Mouse (Mus musculus): Measurements from ENCODE around the gene Evl. TPM values are rescaled to one million over a fixed set of nuclear protein-coding genes. Genes with fewer than 3 reads are reported as not detected.

Gene Evl
- polyA plus RNA-seq, 1 experiment from 2014 or later, result 57.9 TPM

DNA sequence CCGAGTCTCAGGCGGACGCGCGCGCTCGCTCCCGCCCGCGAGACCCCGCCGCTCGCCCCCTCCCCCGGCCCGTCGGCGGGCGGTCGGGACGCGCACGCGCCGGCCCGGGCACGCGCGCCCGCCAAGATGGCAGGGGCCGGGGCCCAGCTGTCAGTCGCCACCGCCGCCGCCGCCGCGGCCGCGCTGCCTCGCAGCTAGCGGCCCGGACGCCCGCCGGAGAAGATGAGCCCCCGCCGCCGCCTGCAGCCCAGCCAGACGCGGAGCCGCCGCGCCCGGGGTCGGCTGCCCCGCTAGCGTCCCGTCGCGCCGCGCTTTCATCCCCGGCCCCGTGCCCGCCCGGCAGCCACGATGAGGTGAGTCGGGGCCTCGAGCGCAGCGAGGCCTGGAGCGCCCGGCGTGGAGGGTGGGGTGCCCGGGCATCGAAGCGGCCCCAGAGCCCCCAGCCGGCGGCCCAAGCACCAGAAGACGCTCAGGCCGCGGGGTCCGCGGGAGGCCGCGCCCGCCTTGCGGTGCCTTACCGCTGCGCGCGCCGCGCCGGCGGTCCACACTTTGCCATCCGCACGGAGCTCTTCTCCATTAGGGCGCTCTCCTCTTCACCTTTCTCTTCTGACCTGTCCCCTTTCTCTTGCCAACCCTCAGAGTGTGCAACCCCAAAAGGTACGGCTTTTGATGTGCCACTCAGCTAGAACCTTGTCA is 489 bp downstream of the Evl start:
- ATAC-seq (ENCODE audit: insufficient number of reproducible peaks, insufficient read depth, low FRiP score, low read depth), result peak; percentile 64
- H3K4me3 ChIP-seq (ENCODE audit: control insufficient read depth in 1 of 2, insufficient read depth in 1 of 2, low read depth in 1 of 2, low read length in 2 of 2), result peak overlapping the region; percentile 94 to 100
- H3K9ac ChIP-seq (ENCODE audit: low read length), result peak overlapping the region; percentile 95
- no peaks in the 10 kb centered on the region for H3K36me3 ChIP-seq (ENCODE audit: control insufficient read depth, insufficient read depth, low read length)
- under 1% methylated on average over 80 of the region's 100 CpGs for WGBS
- peak overlapping the region; percentile 39 to 75 for H3K27ac ChIP-seq (replicated peaks in 1 of 2; ENCODE audit: control insufficient read depth in 1 of 2, insufficient read depth in 1 of 2, low read depth in 2 of 2, low read length in 2 of 2)
- no peaks in the 10 kb centered on the region for H3K9me3 ChIP-seq (ENCODE audit: control insufficient read depth, low read length)
- H3K4me2 ChIP-seq (ENCODE audit: low read length), result peak overlapping the region; percentile 84
- H3K4me1 ChIP-seq (ENCODE audit: control insufficient read depth in 2 of 2, insufficient read depth in 2 of 2, low read length in 2 of 2), result peaks cover 18 to 36% of the 10 kb centered on the region in 2 experiments
- H3K27me3 ChIP-seq (ENCODE audit: control insufficient read depth, insufficient read depth, low read length), result no peaks in the 10 kb centered on the region

DNA sequence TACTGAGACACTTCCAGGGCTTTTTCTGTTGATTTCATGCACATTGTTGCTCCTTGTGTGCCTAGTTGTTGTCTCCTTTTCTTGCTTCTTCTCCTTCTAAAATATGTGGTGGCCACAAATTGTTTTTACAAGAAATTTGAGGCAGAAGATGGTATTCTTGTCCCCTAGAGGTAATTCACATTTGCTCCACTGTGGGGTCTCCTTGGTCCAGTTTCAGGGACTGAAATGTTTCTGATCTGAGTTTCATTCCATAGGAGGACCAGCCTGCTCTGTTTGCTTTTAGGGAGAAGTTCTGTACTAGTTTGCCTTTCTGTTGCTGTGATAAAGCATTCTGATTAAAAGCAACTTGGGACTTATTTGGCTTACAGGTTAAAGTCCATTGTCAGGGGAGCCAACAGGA is 3.7 kb downstream of the Evl start:
- Histone ChIP-seq H3K4me3 (ENCODE audit: control insufficient read depth in 1 of 2, insufficient read depth in 1 of 2, low read depth in 1 of 2, low read length in 2 of 2) (no peak overlapping the region), H3K9ac (ENCODE audit: low read length) (no peak overlapping the region), H3K27me3 (ENCODE audit: control insufficient read depth, insufficient read depth, low read length) (no peaks in the 10 kb centered on the region), H3K27ac (replicated peaks in 1 of 2; ENCODE audit: control insufficient read depth in 1 of 2, insufficient read depth in 1 of 2, low read depth in 2 of 2, low read length in 2 of 2) (no peak overlapping the region), H3K9me3 (ENCODE audit: control insufficient read depth, low read length) (no peaks in the 10 kb centered on the region), H3K36me3 (ENCODE audit: control insufficient read depth, insufficient read depth, low read length) (0 out of 2 replicates have a peak, but pooled peaks cover 3% of the 10 kb centered on the region), H3K4me2 (ENCODE audit: low read length) (no peak overlapping the region), H3K4me1 (ENCODE audit: control insufficient read depth in 2 of 2, insufficient read depth in 2 of 2, low read length in 2 of 2) (peaks cover 10 to 30% of the 10 kb centered on the region in 2 experiments)
- no peak for ATAC-seq (ENCODE audit: insufficient number of reproducible peaks, insufficient read depth, low FRiP score, low read depth)

DNA sequence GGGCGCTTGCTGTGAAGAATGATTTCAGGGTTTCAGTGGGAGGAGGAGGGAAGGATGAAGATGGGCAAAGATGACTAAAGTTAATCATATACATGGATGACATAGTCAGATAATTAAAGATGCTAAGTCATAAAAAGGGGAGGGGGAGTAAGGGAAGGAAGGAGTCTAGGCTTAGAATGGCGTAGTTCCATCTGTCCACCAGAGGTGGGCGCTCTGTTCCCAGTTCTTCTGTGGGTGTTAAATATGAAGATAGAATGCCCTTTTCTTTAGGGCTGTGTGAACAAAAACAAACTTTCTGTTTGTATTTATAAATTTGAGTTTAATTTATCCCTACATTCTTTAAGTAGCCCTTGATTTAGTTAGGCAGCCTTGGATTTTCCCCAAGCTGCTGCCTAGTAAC is 8.7 kb downstream of the Evl start:
- H3K9me3 ChIP-seq (ENCODE audit: control insufficient read depth, low read length), result no peaks in the 10 kb centered on the region
- no peaks in the 10 kb centered on the region for H3K27me3 ChIP-seq (ENCODE audit: control insufficient read depth, insufficient read depth, low read length)
- H3K4me2 ChIP-seq (ENCODE audit: low read length), result no peak overlapping the region
- H3K27ac ChIP-seq (replicated peaks in 1 of 2; ENCODE audit: control insufficient read depth in 1 of 2, insufficient read depth in 1 of 2, low read depth in 2 of 2, low read length in 2 of 2), result no peak overlapping the region
- ATAC-seq (ENCODE audit: insufficient number of reproducible peaks, insufficient read depth, low FRiP score, low read depth), result no peak
- 77% methylated on average over 3 of the region's 3 CpGs for WGBS
- peaks cover 2 to 4% of the 10 kb centered on the region in 2 experiments; a peak in 1 of 4 replicates for H3K4me1 ChIP-seq (ENCODE audit: control insufficient read depth in 2 of 2, insufficient read depth in 2 of 2, low read length in 2 of 2)
- no peak overlapping the region for H3K4me3 ChIP-seq (ENCODE audit: control insufficient read depth in 1 of 2, insufficient read depth in 1 of 2, low read depth in 1 of 2, low read length in 2 of 2)
- no peak overlapping the region for H3K9ac ChIP-seq (ENCODE audit: low read length)
- H3K36me3 ChIP-seq (ENCODE audit: control insufficient read depth, insufficient read depth, low read length), result 0 out of 2 replicates have a peak, but pooled peaks cover 3% of the 10 kb centered on the region

DNA sequence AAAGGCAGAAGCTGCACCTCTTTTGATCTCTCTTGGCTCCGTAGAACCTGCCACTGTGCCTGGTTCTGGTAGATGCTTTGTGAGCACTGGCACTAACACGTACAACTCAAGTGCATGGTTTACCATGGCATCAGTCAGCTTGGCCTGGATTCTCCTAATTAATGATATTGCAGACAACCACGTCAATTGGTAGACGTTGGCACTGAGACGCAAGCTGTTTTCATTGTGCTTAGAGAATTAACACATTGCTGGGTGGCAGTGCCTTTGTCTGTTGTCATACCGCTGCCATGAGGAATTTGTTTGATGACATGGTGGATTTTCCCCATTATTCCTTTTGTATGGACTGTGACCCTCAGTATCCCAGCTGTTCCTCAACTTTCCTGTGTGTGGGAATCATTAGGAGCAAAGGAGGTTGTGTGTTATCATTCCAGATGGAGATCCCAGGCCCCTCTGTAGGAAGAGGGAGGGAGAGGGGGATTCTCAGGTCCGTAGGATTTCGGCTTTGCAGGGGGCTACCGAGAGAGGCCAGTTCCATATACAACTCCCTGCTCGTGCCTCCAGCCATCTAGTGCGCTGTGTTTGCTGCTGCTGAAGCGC is 10.5 kb downstream of the Evl start:
- WGBS, result 87% methylated on average over 12 of the region's 12 CpGs
- no peak for ATAC-seq (ENCODE audit: insufficient number of reproducible peaks, insufficient read depth, low FRiP score, low read depth)
- Histone ChIP-seq H3K9me3 (ENCODE audit: control insufficient read depth, low read length) (no peaks in the 10 kb centered on the region), H3K4me3 (ENCODE audit: control insufficient read depth in 1 of 2, insufficient read depth in 1 of 2, low read depth in 1 of 2, low read length in 2 of 2) (no peak overlapping the region), H3K4me1 (ENCODE audit: control insufficient read depth in 2 of 2, insufficient read depth in 2 of 2, low read length in 2 of 2) (no peaks in the 10 kb centered on the region), H3K27me3 (ENCODE audit: control insufficient read depth, insufficient read depth, low read length) (no peaks in the 10 kb centered on the region), H3K27ac (replicated peaks in 1 of 2; ENCODE audit: control insufficient read depth in 1 of 2, insufficient read depth in 1 of 2, low read depth in 2 of 2, low read length in 2 of 2) (no peak overlapping the region), H3K4me2 (ENCODE audit: low read length) (no peak overlapping the region), H3K36me3 (ENCODE audit: control insufficient read depth, insufficient read depth, low read length) (0 out of 2 replicates have a peak, but pooled peaks cover 3% of the 10 kb centered on the region), H3K9ac (ENCODE audit: low read length) (no peak overlapping the region)

DNA sequence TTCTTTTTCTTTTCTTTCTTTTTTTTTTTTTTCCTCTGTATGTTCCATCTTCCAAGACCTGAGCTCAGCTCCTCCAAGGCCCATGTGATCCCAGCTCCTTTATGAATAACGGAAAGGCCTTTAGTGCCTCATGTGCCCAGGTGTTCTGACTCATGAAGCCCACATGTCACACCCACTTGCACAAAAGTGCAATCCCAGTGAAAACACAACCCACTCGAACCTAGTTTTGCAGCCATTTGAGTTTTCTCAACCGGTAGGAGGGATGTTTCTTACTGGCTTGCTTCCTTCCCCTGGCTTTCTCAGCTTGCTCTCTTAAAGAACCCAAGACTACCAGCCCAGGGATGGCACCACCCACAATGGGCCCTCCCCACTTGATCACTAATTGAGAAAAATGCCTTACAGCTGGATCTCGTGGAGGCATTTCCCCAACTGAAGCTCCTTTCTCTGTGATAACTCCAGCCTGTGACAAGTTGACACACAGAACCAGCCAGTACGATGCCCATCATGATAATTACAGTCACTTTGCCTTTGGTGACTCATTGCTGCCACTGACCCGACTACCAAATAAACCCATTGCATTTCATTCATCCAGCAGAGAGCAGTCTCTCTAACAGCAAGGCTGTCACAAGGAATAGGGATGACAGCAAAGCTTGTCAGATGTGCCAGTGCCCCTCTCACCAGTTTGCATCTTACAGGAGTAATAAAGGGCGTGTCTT is 24.8 kb downstream of the Evl start:
- WGBS, result 69% methylated on average over 7 of the region's 7 CpGs
- Histone ChIP-seq H3K27me3 (ENCODE audit: control insufficient read depth, insufficient read depth, low read length) (no peaks in the 10 kb centered on the region), H3K4me2 (ENCODE audit: low read length) (no peak overlapping the region), H3K36me3 (ENCODE audit: control insufficient read depth, insufficient read depth, low read length) (no peaks in the 10 kb centered on the region; the same call in 1 of the 2 replicates), H3K9ac (ENCODE audit: low read length) (no peak overlapping the region), H3K27ac (replicated peaks in 1 of 2; ENCODE audit: control insufficient read depth in 1 of 2, insufficient read depth in 1 of 2, low read depth in 2 of 2, low read length in 2 of 2) (no peak overlapping the region), H3K4me1 (ENCODE audit: control insufficient read depth in 2 of 2, insufficient read depth in 2 of 2, low read length in 2 of 2) (no peaks in the 10 kb centered on the region), H3K4me3 (ENCODE audit: control insufficient read depth in 1 of 2, insufficient read depth in 1 of 2, low read depth in 1 of 2, low read length in 2 of 2) (no peak overlapping the region), H3K9me3 (ENCODE audit: control insufficient read depth, low read length) (no peaks in the 10 kb centered on the region)
- ATAC-seq (ENCODE audit: insufficient number of reproducible peaks, insufficient read depth, low FRiP score, low read depth), result no peak

DNA sequence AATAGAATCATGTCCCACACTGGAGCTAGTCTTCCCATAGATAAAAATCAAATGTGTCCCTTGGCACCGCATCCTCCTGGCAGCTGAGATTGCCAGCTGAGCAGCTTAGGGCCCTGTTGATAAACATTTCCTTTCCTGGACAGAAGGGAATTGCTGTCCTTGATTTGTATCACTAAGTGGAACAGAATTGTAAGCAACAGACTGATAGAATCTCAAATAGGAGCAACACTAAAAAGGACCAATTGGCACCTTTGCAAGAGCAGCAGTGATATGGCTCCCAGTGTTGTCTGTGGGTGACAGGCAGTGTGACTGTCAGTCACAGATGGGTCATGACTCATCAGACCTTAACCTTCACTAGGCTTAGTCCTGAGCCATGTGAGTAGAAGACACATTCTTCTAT is 29.3 kb downstream of the Evl start:
- ATAC-seq (ENCODE audit: insufficient number of reproducible peaks, insufficient read depth, low FRiP score, low read depth), result no peak
- H3K9ac ChIP-seq (ENCODE audit: low read length), result no peak overlapping the region
- H3K36me3 ChIP-seq (ENCODE audit: control insufficient read depth, insufficient read depth, low read length), result no peaks in the 10 kb centered on the region; the same call in 1 of the 2 replicates
- H3K4me2 ChIP-seq (ENCODE audit: low read length), result no peak overlapping the region
- 83% methylated on average over 1 of the region's 1 CpGs for WGBS
- H3K4me1 ChIP-seq (ENCODE audit: control insufficient read depth in 2 of 2, insufficient read depth in 2 of 2, low read length in 2 of 2), result no peaks in the 10 kb centered on the region
- H3K9me3 ChIP-seq (ENCODE audit: control insufficient read depth, low read length), result no peaks in the 10 kb centered on the region
- H3K4me3 ChIP-seq (ENCODE audit: control insufficient read depth in 1 of 2, insufficient read depth in 1 of 2, low read depth in 1 of 2, low read length in 2 of 2), result no peak overlapping the region
- H3K27me3 ChIP-seq (ENCODE audit: control insufficient read depth, insufficient read depth, low read length), result no peaks in the 10 kb centered on the region
- H3K27ac ChIP-seq (replicated peaks in 1 of 2; ENCODE audit: control insufficient read depth in 1 of 2, insufficient read depth in 1 of 2, low read depth in 2 of 2, low read length in 2 of 2), result no peak overlapping the region

DNA sequence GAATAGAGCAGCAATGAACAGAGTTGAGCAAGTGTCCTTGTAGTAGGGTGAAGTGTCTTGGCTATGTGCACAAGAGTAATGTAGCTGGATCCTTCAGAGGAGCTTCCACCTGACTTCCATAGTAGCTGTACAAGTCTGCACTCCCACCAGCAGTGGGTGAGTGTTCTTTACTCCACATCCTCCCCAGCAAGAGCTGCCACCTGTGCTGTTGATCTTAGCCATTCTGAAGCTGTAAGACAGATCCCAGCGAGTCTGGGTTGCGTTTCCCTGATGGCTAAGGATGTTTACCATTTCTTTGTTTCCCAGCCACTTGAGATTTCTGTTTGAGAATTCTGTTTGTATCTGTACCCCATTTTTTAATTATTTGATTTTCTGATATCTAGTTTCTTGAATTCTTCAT is 35.6 kb downstream of the Evl start:
- Histone ChIP-seq H3K27me3 (ENCODE audit: control insufficient read depth, insufficient read depth, low read length) (no peaks in the 10 kb centered on the region), H3K4me2 (ENCODE audit: low read length) (no peak overlapping the region), H3K27ac (replicated peaks in 1 of 2; ENCODE audit: control insufficient read depth in 1 of 2, insufficient read depth in 1 of 2, low read depth in 2 of 2, low read length in 2 of 2) (no peak overlapping the region), H3K9me3 (ENCODE audit: control insufficient read depth, low read length) (no peaks in the 10 kb centered on the region), H3K9ac (ENCODE audit: low read length) (no peak overlapping the region), H3K4me3 (ENCODE audit: control insufficient read depth in 1 of 2, insufficient read depth in 1 of 2, low read depth in 1 of 2, low read length in 2 of 2) (no peak overlapping the region), H3K36me3 (ENCODE audit: control insufficient read depth, insufficient read depth, low read length) (no peaks in the 10 kb centered on the region), H3K4me1 (ENCODE audit: control insufficient read depth in 2 of 2, insufficient read depth in 2 of 2, low read length in 2 of 2) (0 out of 4 replicates have a peak, but pooled peaks cover 0 to 2% of the 10 kb centered on the region in 2 experiments)
- WGBS, result 92% methylated on average over 2 of the region's 2 CpGs
- ATAC-seq (ENCODE audit: insufficient number of reproducible peaks, insufficient read depth, low FRiP score, low read depth), result no peak
